Mouse (Mus musculus): ENCODE results near the gene Slamf9.

- TF ChIP-seq CTCF (IDR thresholded peaks at IDR 0.05; ENCODE audit: low read depth, low read length) (no peak), GATA1 (IDR thresholded peaks at IDR 0.05; ENCODE audit: borderline replicate concordance, low read length) (no peak), POLR2AphosphoS5 (IDR thresholded peaks at IDR 0.05; ENCODE audit: insufficient replicate concordance, low read depth, low read length) (no peak)
Measured at GRCm38 (mm10) chr1:172441935-172442445, 33.2 kb upstream of the Slamf9 start.

Measured in G1E (cell line).